Mouse (Mus musculus) hematopoietic stem cell, adult 5-6 weeks (primary cell): ENCODE results near the gene Taok1. TPM values are rescaled to one million over a fixed set of nuclear protein-coding genes. Genes with fewer than 3 reads are reported as not detected.

Experiments
- ATAC-seq, 2 experiments: fragments of 125-278 bp in 1 of 2; replicated peaks in 1 of 2; 2 replicates each; pipeline ENCODE4 v1.8.0; 2016 to 2017; ENCODE audit warnings: inconsistent platforms in 2 of 2, mild to moderate bottlenecking in 2 of 2, moderate number of reproducible peaks in 2 of 2, low read depth in 1 of 2, moderate TSS enrichment in 1 of 2; ENCODE audit not compliant: low FRiP score in 2 of 2, poor library complexity in 2 of 2, severe bottlenecking in 2 of 2, insufficient read depth in 1 of 2, low TSS enrichment in 1 of 2
- total RNA-seq: library from RNA; stranded (forward); fragments of 172-1452, 232-1000 nt; gene quantifications from 2 replicates; pipeline ENCODE4 v1.2.3, GENCODE M21; 2017

Taok1 gene
- total RNA-seq, 1 experiment from 2014 or later, result 56.6 TPM

DNA sequence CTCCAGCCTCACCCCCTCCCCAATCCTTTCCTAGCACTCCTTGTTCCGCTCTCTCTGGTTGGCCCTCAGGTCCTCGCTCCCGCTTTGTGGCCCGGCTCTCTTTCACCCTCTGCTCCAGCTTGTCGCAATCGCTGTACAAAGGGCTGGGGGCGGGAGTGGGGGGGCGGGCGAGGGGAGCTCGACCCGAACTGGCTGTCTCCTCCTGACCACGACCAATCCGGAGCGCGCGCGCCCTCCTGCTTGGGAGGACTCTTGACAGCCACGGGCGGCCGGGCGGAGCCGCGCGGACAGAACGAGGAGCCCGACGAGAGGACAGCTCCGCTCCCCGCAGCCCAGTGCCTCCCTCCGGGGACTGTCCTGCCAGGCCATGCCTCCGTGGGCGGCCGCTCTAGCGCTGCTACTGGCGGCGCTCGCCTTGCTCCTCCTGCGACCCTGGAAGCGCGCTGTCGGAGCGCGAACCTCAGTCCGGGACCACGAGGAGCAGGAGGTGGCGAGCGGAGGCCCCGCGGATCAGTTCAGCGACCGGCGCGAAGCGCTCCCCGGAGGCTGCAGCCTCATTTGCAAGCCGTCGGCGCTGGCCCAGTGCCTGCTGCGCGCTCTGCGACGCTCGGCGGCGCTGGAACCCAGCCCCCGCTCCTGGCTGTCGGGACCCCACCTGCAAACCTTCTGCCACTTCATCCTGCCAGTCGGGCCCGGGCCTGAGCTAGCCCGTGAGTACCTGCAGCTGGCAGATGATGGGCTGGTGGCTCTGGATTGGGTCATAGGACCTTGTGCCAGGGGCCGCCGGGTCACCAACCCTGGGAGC, 92.6 kb downstream of the Taok1 start, which contains the start of gene Abhd15:
Gene Abhd15, plus strand, starts transcription at position 290 of the 805 bp plus-strand sequence.
- peak in 1 of 2 experiments; percentile 12; a peak in 2 of 4 replicates for ATAC-seq

DNA sequence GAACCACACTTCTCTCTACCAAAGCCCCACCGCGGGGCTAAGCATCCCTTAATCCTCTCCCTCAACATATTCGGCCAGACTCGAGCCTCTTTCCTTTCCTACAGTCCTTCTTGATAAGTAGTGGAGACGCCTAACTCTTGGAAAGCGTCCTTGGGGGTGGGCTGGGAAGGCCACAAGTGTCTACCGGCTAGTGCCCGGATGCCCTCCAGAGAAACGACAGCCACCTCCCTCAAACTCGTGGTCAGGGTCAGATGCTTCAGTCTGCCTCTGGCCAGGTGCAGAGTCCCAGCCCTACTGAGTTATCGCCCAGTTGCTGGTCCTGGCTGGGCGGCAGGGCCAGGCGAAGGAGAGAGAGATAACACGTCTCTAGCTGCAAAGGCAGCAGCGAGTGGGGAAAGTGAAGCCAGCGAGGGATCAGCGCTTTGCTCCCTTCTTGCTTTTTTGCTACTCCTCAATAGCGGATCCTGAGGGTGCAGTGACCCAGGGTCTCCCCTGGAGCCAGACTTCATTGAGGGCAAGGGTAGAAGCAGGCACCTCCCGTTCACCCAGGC, 93.3 kb downstream of the Taok1 start:
- no peak for ATAC-seq

DNA sequence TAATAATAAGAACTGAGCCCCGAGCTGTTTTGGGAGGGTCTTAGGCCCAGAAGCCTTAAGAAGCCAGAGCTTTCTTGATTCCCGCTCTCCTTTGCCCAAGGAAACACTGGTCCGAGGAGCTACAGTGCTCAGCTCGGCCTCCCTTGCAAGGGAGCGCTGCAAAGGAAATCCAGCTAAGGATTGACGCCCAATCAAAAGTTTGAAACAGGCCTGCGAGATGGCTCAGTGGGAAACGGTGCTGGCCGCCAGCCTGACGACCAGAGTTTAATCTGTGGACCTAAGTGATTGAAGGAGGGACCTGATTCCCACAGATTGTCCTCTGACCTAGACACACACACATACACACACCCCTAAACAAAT, 93.8 kb downstream of the Taok1 start:
- ATAC-seq, result no peak

DNA sequence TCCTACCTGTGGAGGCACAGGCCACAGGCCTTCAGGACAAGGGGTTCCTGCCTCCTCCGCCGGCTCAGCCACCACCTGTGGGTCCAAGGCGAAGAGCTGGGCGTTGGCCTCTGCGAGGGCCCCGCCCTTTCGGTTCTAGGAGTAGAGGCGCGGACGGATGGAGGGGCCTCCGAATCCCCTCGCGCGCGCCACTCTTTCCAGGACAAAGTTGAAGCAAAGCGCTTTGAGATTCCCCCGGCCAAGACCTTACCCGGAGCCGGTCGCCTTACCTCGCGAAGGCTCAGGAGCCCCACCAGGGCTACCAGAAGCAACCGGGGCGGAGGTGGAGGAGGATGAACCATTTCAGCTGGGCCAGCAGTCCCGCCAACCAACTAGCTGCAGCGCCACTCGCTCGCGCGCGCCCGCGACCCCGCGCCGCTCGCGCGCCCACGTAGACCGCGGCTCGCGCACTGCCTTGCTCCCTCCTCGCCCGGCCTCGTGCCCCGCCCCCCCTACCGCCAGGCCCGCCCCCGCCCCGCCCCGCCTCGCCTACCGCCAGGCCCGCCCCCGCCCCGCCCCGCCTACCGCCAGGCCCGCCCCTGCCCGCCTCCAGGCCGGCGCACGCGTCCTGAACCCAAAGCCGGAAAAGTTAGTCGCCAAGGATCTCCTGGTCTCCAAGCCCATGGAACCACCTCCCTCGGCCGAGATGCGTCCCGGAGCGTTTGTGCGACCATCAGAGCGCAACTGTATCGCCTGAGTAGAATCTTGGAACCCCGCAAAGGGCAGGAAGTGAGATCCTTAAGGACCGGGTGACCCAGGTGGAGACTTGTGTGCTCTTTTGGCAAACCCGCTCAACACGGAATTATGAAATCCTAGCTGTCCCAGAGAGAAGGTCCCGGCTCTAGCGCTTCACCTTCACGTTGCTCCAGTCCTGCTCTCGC, 94.5 kb downstream of the Taok1 start:
- ATAC-seq, result peak; percentile 36 to 44

DNA sequence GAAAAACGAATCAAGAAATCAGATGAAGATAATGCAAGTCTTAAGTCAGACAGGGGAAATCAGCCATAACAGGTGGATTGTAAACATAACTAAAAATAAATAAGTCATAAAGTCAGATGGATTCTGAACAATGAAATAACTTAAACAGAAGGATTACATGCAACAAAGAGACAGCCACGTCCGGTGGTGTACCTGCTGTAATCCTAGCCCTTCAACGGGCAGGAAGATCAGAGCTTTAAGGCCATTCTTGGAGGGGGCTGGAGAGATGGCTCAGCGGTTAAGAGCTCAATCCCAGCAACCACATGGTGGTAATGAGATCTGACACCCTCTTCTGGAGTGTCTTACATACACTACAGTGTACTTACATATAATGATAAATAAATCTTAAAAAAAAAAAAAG, 96.3 kb downstream of the Taok1 start:
- no peak for ATAC-seq

DNA sequence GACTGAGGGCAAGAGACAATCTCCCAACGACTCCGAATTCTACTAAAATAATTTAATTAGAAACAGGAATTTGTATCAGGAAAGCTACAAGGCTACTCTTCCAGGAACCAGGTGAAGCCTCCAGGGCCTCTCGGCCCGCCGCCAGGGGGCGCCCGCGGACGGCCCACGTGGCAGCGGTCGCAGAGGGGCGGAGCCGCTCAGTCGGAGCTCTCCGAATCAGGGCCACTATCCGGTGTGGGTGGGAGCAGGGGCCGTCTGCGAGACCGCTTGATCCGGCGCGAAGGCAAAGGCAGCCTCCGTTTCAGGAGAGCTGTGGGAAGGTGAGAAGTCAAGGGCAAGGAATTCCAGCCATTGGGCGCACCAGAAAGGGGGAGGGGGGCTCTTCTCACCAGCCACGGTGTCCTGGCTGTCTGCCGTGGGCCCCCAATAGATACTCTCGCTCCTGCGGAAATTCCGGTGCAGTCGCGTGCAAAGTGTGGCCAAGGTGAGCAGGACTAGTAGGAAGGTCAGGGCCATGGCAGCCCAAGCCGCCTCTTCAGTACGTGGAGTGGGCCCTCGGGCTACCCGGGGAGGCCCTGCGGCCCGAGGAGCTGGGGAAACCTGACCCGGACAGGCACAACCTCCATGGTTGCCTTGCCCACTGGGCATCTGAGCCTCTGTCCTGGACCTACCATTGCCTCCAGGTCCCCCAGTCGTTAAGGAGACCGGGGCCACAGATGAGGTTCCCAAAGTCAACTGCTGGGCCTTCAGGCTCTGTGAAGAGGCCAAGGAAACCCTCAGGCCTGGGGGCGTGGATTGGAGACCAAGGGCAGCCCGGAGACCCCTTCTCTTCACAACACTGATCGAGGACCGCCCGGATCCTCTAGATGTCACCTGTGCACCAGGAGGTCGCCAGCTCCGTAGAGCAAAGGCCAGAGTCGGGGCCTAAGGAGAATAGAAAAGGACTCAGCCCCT, 99.3 kb downstream of the Taok1 start:
- peak; percentile 69 to 76; a peak in 3 of 4 replicates for ATAC-seq

DNA sequence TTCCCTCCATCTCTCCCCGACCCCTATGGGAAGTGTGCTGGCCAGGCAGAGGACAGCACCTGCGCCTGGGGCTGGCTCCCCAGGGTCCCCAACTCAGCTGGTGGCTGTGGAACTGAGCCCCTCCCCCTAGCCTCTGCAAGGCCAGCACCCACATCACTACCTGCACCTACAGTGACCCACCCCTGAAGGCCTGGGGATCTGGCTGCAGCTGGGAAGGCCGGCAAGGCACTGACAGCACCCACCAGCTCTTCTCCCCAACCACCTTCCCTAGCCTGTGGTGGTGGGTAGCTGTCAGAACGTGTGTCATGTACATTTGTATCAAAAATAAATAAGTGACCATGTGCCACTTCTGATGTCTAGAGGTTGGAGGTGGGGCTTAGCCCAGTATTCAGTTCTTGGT, 100.2 kb downstream of the Taok1 start:
- no peak for ATAC-seq

DNA sequence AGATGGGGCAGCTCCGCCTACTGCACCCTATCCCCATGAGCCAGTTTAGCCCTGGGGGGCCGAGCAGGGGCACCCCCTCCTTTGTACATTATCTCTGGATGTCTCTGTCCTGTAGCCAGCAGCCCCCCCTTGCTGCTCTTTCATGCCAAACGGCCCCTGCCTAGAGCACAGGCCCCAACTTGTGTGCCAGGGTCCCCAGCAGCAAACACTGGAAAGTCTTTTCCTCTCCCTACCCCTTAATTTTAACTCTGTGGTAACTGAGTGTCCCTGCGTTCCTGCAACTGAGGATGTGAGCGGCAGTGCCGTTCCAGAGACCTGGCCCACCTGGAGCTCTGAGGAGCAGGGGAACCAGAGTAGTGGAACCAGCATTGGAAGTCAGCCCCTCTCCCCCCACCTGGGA, 100.7 kb downstream of the Taok1 start:
- no peak for ATAC-seq

DNA sequence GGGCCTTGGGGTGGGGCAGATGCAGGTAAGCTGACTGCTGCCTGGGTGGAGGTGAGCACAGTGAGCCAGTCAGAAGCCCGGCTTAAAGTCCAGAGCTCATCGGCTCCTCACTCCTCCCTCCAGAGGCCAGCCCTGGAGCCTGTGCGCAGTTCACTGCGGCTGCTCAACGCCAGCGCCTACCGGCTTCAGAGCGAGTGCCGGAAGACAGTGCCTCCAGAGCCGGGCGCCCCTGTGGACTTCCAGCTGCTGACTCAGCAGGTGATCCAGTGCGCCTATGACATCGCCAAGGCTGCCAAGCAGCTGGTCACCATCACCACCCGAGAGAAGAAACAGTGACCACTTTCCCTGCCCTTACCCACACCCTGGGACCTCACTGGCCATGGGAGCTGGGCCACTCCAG, 101.3 kb downstream of the Taok1 start:
- no peak for ATAC-seq

DNA sequence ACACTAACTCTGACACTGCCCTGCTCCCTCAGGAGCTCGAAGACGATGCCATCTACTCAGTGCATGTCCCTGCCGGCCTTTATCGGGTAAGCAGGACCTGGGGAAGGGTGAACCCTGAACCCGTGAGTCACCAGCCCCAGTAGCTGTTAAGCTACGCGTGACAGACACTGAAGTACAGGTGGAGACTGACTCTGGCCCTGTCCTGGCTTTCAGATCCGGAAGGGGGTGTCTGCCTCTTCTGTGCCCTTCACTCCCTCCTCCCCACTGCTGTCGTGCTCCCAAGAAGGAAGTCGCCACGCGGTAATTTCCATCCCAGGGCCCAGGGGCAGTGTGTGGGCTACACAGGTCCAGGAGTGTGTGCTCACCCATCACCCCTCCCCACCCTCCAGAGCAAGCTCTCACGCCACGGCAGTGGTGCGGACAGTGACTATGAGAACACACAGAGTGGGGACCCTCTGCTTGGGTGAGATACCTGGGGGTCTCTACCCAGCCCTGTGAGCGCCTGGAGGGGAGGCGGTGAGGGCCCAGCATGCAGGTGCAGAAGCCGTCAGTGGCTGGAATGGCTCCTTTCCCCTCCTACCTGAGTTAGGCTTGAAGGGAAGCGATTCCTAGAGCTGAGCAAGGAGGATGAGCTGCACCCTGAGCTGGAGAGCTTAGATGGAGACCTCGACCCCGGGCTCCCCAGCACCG, 102.2 kb downstream of the Taok1 start:
- ATAC-seq, result no peak

DNA sequence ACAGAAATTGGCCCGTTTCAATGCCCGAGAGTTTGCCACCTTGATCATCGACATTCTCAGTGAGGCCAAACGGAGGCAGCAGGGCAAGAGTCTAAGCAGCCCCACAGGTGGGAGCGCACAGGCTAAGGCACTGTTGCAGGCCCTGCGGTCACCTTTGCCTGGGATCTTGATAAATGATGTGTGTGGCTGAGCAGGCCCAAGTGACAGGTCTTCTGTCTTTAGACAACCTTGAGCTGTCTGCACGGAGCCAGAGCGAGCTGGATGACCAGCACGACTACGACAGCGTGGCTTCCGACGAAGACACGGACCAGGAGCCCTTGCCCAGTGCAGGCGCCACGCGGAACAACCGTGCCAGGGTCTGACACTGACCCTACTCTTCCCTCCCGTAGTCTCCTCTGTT, 103.2 kb downstream of the Taok1 start:
- no peak for ATAC-seq

DNA sequence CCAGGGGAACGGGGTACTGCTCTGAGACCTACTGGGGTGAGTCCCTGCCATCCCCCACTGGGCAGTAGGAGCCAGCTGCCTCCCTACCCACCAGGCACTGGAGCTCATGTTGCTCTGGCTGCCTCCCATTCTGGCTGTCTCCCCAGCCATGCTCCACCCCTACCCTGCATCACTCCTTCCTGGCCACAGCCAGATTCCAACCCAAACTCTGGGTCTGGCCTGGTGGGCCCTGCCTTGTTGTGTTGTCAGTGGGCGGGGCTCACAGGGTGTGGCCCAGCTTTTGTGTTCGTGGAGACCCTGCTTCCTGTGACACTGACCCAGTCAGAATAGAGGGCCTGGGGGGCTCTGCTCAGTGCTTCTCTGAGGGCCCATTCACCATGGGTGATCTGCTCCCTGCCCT, 104.1 kb downstream of the Taok1 start:
- no peak for ATAC-seq

DNA sequence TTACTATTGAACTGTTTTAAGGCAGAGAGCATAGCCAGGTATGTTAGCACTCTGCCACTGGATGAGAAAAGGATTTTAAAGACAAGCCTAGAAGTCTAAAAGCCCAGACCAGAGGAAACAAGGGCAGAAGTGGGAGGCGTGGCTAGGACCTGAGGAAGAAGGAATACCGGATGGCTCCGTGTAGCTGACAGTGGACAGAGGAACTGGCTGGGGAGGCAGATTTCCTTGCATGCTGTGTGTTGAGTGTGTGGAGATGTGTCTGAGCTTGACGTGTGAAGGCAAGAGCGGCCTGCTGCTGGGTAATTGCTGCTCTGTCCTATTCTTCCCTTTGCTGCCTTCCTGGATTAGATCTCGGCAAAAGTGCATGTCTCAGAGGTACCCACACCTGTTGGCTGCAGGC, 105.1 kb downstream of the Taok1 start:
- no peak for ATAC-seq

DNA sequence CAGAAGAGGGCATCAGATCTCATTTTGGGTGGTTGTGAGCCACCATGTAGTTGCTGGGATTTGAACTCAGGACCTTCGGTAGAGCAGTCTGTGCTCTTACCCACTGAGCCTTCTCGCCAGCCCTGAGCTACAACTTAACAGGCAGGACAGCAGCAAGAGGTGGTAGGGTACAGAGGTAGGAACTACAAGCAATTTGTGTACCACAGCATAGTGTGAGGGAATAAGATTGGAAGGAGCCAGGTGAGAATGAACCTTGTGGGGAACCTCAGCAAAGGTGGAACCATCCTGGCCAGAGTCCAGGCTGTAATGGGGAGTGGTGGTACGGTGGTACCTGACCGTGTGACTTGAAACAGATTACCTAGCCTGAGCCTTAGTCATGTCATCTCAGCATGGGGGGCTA, 105.6 kb downstream of the Taok1 start:
- ATAC-seq, result no peak

DNA sequence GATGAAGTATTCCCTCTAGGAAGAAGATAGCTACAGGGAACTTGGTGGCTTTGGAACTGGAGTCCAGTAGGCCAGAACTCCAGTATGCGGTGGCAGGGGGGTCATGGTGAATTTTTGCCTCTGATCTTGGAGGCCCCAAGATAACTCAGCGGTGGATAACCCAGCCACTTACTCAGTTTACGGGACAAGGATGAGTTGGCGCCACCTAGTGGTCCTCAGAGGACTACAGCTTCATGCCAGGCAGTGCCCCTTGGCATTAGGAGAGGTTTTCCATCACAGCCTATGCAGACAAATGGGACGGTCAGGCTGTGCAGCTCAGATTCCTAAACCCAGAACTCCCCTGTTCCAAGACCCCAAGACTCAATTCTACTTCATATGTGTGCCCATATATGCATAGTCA, 106.2 kb downstream of the Taok1 start:
- peak; percentile 58 to 59 for ATAC-seq

DNA sequence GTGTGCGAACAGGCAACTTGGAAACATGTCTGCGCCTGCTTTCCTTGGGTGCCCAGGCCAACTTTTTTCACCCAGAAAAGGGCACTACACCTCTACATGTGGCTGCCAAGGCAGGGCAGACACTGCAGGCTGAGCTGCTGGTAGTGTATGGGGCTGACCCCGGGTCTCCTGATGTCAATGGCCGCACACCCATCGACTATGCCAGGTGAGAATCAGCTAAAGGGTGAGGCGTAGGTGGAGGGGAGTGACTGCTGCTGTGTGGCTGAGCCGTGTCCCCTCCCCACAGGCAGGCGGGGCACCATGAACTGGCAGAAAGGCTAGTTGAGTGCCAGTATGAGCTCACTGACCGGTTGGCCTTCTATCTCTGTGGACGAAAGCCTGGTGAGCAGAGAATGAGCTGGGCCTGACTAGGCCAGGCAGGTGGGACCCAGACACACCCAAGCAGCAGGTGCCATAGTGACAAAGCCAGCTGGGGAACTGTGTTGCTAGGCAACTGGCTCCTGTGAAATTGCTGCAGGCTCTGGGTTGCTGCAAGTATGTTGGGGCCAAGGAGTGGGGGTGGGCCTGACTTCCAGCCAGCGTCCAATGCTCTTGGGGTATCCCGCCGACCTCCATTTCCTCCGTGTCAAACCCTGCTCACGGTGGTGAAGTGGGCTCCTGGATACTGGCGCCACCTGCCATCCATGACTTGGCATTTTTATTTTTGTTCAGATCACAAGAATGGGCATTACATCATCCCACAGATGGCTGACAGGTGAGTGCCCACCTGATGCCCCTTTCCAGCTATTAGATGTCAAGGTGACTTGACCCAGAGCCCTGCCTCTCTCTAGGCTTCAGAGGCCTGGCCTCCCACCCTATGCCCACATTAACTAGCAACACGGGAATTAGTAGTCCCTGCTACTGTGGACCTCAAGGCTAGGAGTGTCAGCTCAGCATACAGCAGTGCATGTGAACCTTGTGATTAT, 107.0 kb downstream of the Taok1 start:
- ATAC-seq, result no peak
